Mouse (Mus musculus) common myeloid progenitor, adult 5-6 weeks (primary cell): Measurements from ENCODE around the gene Gtf2f2. TPM values are rescaled to one million over a fixed set of nuclear protein-coding genes. Genes with fewer than 3 reads are reported as not detected.
"Not testable (repeated sequence)": the region's sequence is repeated elsewhere in the genome, so short reads cannot be mapped to it uniquely, and the experiment has no call there.

Experiments
- ATAC-seq: replicated peaks from 2 replicates; pipeline ENCODE4 v1.8.0; 2016; ENCODE audit warnings: low read depth, mild to moderate bottlenecking, moderate TSS enrichment, inconsistent platforms; ENCODE audit not compliant: poor library complexity, severe bottlenecking
- total RNA-seq: library from RNA; stranded (forward); fragments of 200-1000, 187-1606 nt; gene quantifications from 2 replicates; pipeline ENCODE4 v1.2.3, GENCODE M21; 2017

Gtf2f2 gene
- total RNA-seq, 1 experiment from 2014 or later, result 73.9 TPM

DNA sequence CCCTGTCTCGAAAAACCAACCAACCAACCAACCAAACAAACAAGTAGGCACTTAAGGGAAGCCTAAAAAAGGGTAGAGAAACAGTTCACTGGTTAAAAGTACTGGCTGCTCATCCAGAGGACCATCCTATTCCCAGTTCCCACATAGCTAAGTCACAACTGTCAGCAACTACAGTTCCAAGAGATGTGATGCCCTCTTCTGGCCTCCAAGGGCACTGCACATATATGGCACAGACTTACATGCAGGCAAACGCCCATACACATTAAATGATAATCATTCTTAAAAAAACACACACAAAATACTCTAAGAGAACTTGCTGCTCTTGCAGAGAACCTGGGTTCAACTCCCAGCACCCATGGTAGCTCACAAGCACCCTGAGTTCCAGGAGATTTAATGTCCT is 76.3 kb downstream of the Gtf2f2 start:
- ATAC-seq, result no peak

DNA sequence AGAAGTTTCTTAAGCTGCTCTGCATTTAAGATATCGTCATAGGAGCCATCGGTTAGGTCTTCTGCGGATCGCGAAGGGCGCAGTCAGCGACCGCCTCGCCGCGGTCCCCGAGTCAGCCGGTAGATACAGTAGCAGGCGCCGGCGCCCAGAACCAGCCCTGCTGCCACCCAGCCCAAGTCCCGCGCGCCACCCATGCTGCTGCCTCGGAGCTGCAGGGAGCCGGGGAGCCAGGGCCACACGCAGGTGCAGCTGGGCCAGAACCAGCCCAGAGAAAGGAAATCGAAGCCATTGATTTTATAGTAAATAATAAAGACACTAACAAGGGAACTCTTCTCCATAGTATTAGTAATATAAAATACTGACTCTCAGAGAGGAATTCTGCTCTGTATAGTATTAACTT is 79.4 kb downstream of the Gtf2f2 start:
- ATAC-seq, result no peak

DNA sequence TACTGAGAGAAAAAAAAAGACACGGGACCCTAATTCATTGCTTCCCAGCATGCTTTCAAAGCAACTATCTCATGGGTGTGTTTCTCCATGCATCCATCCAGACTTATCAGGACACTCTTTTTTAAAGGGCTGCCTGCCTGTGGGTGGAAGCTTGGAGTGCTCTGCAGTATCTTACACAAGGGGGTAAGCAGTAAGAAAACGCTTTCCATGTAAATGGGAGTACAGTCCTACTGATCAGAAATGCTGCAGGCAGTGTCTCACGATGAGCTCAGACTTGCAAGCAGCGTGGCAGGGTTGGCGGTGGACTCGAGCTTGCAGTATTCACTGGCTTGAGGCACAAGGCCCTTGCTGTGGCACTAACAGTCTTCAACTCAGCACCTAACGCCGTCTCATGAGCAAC is 81.0 kb downstream of the Gtf2f2 start:
- ATAC-seq, result not testable (repeated sequence)

DNA sequence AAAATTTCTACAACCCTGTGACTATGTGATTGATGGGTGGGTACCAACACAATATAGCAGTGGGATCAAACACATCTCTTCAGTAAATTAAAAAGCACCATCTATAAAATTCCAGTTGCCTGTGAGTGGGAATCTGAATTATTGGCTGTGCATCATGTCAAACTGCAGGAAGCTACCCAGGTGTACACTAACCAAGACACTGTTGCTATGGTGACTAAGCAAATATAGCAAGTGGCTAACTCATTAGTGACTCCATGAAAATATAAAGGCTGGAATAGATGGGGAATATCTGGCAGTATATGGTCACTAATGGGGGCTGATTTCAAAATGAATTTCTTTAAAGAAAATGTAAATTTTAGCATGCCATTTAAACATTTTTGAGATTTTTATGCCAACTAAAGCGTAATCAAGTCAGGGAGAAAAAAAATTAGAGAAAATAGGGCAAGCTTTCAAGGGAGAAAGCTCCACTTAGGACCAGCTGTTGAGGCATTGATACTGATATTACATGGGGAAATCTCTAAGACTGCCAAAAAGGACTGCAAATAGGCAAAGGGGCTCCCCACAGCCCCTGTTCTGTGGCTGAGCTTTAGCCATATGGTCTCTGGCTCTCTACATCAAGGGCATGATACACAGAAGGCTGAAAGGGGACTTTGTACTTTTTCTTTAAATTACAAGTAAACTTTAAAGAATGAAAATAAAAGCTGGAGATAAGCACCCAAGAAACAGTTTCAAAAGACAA is 87.2 kb downstream of the Gtf2f2 start:
- no peak for ATAC-seq

DNA sequence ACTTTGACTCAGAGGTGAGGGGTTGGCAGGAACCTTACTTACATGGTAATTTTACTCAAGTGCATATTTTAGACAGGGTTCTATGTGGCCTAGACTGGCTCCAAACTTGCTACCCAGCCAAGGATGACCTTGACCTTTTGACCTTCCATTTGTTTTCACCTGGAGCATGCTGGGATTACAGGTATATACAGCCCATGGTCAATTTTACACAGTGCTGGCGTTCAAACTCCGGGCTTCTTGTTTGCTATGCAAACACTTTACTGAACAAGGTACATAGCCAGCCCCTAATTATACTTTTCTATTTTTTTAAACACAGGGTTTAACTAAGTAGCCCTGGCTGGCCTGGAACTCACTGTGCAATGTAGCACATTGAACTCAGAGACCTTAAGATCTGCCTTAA is 98.0 kb downstream of the Gtf2f2 start:
- no peak for ATAC-seq

DNA sequence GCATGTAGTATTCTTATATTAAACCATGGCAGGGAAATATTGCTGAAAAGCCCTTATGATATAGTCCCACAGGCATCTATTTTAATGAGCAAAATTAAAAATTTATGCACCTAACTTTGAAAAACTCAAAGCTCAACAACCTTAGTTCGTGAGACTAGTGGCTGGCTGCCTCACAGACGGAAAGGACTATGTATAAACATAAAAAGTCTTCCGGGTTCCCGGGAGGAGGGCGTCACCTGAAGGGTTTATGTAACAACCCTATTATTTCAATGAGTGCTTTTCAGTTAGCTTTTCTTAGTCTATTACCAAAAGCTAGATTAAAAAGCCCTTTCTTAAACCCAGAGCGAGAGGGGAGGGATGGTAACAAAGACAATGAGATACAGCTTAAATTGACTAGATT is 98.7 kb downstream of the Gtf2f2 start:
- no peak for ATAC-seq

DNA sequence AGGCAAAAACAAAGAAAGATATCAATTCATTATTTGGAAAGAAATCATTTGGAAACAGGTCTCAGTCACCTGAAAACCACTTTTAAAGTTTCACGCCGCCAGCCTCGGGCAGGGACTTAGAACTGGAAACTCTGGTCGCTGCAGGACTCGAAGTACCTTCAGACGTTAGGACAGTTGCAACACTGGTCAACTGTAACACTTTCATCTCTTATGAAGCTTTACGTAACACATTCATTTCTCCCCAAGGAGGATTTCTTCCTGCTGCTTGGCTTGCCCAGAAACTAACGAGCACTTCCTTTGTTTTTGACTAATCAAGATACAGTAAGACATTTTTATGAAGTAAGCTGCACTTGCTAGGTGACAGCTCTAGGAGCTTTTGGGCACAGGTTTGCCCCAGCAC is 103.7 kb downstream of the Gtf2f2 start:
- ATAC-seq, result no peak

DNA sequence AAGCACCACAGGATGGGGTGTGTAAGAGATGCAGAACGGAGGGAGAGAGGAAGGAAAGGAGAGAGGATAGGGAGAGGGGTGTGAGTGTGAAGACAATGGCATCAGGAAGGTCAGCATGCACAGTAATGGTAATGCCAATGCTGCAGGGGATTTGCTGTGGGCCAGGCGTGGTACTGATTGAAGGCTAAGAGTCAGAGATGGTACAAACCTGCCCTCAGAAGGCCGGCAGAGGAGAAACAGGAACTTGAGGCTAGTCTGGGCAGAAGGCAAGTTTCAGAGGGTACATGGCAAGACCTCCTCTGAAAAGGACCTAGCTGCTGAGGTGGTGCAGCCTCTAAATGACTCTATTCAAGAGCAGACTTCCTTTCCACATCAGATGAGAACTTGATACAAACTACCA is 105.7 kb downstream of the Gtf2f2 start:
- no peak for ATAC-seq

DNA sequence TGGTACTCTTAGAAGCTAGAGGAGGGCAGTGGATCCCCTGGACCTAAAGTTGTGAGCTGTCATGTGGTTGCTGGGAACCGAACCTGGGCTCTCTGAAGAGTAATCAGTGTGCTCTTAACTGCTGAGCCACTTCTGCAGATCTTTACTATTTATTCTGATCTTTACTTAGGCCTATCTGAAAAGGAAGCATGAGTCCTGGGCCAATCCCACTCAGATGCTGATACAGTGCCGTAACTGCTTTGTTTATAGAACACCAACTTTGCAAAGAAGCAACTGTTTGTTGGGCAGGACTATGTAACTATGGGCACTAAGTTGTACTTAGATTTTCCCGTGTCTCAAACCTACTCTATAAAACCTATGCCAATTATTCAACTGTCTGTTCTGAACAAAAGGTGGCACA is 107.5 kb downstream of the Gtf2f2 start:
- ATAC-seq, result no peak

DNA sequence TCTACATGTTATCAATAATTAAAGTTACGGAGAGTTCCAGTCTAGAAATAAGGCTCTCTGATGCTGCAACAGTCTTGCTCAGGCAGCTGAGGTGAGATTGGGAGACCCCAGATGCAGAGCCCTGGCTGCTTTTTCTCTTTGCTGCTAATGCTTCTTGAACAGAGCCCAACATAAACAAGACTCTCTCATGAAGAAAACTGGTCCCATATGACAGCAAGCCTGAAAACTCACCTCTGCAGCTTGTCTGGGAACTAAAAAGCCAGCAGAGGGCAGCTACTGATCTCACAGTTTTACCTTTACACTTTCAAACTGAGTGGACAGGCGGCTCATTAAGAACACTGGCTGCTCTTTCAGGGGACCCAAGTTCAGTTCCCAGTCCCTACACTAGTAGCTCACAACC is 108.7 kb downstream of the Gtf2f2 start:
- no peak for ATAC-seq

DNA sequence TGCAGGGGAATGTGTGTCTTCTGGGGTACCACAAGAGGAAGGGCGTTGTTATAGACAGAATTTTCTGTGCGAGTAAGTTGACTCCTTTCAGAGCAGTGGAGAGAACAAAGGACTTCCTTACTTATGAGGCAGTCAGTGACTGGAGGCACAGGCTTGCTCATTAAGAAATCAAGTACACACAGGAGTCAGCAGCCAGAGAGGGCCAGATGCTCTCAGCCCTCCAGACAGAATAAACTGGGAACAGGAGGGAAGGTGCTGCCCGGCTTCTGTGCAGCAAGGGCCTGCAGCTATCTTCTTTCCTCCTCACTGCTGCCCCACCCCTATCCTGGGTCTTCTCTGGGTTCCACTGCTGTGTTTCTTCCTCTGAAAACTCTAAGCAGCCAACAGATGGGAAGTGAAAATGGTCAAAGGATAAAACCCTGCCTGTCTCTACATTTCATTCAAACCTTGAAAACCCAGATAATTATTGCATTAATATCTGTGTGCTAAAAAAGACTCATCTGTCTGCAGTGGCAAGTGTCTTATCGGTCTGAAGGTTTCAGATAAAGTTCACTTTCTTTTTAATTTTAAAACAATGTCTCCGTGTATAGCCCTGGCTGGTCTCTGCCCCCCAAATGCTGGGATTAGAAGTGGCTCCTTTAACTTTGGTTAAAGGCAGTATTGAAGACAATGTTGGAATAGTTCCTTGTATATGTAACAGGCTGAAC is 109.7 kb downstream of the Gtf2f2 start:
- ATAC-seq, result no peak

DNA sequence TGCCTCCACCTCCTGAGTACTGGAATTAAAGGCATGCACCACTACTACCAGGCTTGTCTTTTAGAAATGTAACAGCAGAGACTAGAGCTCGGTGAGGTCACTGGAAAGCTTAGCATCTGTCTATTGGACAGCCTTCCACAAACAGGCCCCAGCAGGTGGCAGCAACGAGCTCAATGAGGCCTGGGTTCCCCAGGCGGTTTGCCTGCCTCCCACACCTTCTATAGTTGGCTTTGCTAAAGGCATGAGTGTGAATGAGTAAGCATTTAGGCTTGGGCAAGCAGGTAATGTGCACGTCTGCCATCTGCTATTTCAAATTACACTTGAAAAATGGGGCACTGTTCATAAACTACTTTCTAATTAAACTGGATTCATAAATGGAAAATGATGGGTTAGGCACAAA is 111.1 kb downstream of the Gtf2f2 start:
- peak; percentile 90 for ATAC-seq

DNA sequence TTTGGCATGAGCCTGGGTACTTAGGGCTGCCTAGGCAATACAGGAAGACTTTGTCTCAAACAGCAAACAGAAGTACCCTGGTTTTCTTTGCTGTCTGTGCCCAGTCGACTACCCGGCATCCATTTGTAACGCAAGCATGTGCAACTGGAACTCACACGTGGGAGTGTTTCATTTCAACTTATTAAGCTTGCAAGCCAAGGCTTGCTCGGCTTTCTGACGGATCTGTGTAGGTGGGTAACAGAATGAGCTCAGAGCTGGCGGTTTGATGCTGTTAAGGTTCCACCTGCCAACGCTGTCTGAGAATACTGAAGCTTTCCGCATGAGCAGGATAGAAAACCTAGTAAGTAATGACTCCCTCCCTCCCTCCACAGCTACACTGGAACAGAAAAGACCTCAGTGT is 118.5 kb downstream of the Gtf2f2 start:
- no peak for ATAC-seq

DNA sequence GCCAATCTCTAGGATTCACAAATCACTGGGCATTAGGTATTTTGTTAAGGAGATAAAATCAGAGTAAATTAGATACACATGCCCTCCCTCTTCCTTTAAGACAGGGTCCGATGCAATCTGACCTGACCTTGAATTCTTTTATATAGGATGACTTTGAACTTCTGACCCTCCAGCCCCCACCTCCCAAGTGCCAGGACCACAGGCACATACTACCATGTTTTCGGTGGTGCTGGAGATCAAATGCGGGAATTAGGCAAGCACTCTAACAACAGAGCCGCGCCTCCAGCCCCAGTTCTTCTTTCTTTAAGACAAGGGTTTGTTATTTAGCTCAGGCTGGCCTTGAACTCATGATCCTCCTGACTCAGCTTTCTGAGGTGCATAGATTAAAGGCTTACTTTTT is 126.8 kb downstream of the Gtf2f2 start:
- no peak for ATAC-seq

DNA sequence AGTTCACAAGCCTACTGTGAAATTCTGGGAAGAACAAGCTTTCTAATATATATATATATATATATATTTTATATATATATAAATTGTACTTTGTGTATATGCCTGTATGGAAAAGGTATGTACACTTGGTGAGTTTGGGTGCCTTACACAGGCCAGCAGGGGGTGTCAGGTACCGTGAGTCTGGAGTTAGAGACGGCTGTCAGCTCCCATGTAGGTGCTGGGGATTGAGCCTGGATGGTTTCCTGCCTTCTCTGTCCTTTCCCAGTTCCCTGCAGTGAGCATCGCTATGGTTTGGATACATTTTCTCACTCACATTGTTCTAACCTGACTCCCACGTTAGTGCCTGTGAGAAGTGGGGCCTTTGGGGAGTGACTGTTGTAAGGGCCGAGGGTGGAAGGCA is 127.3 kb downstream of the Gtf2f2 start:
- no peak for ATAC-seq

DNA sequence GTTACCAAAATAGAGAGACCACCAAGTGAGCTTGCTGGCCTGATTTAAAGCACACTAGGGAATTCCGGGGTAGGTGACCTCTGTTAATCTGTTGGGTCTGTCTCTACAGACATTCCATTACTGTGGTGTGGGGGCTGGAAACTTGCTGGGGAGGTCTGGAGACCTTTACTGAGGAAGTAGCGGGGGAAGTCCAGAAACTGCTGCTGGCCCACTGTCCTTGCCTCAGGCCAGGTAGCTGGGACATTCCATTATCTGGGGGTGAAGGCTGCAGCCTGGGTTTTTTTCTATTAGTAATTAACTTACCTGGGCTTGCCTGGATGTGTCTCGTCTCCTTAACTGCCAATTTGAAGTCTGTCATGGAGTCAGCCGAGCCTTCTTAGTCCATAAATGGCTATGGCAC is 128.8 kb downstream of the Gtf2f2 start:
- ATAC-seq, result no peak

DNA sequence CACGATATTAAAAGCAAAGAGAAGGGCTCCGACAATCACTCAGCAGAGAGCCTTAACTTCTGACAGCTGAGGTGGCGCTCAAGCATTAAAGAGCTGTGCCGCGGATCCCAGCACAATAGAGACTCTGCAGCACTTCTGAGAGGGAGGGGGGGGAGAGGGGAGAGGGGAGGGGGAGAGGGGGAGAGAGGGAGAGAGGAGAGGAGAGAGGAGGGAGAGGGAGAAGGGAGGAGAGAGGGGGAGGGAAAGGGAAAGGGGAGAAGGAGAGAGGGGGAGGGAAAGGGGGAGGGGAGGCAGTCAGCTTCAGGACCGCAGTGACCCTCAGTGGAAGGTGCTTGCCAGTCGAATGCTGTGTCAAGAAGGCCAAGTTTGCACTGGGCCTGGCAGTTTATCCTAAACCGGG is 131.7 kb downstream of the Gtf2f2 start:
- no peak for ATAC-seq

DNA sequence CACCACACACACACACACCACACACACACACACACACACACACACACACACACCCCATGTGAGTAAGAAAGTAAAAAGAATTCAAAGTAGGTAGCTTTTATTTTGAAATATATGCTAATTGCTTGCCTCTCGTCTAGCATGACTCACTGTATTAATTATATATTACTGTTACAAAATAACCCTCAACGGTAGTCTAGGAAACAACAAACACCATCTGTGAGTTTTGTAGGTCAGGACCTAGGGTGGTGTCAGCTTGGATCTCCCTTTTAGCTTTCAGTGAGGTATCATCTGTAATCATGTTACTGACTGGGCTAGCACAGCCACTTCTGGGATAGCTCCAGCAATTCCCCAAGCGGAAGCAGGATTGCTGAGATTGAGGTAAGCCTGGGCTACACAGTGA is 133.4 kb downstream of the Gtf2f2 start:
- no peak for ATAC-seq

DNA sequence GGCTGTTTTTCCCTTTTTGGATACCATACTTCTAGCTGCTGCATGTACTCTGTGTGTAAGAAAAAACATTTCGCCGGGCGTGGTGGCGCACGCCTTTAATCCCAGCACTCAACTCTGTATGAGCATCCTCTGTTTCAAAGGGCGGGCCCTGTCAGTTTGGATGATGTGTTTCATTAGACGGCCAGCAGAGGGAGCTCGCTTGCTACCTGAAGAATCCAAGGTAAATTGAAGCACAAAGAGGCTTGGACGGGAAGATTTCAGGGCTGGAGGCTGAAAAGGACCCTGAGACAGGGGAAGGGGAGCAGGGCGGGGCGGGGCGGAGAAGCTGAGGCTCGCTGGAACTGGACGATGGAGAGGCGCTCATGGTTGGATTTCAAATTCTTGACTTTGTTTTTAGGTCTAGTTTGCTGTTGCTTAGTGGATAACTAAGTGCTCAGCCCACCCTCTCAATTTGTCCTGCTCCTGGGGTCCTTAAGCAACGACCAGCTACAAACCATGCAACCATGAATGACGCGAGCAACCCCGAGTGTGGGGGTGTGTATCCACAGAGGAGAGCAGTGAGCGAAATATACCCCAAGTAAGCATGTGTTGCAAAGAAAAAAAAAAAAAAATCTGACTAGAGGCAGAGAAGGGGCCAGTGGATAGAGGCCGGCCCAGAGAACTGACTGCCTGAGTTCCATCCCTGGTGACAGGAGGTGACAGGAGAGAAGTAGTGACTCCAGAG is 134.2 kb downstream of the Gtf2f2 start:
- ATAC-seq, result peak; percentile 71

DNA sequence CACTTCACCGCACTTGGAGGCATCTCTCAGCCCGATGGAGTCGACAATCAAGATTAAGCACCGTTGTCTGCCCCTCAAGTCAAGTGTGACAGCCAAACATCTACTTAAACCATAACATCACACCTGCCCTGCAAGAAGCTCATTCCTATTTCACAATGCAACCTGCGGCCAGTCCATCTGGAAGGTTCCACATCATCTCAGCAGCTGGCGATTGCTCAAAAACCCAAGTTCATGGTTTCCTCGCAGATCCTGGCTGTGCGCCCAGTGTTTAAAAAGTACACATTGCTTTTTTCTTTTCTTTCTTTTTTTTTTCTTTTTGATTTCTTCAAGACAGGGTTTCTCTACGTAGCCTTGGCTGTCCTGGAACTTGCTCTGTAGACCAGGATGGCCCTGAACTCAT is 137.1 kb downstream of the Gtf2f2 start:
- ATAC-seq, result peak; percentile 36; the same call in 1 of the 2 replicates

DNA sequence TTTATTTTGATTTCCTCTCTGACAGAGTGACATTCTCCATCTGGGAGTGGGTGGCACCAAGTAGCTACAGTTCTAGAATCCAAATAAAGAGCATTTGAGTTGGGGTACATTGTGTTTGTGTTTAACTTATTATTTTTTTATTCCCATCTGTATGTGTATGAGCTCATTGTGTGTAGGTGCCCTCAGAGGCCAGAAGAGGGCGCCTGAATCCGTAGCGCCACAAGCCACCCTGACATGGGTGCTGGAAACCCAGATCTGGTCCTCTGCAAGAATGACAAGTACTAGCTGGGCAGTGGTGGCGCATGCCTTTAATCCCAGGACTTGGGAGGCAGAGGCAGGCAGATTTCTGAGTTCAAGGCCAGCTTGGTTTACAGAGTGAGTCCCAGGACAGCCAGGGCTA is 138.9 kb downstream of the Gtf2f2 start:
- ATAC-seq, result no peak
